Mouse (Mus musculus) thymus, adult 2 months (tissue): ENCODE results near the gene Swi5. TPM values are rescaled to one million over a fixed set of nuclear protein-coding genes. Genes with fewer than 3 reads are reported as not detected.

ENCODE experiments used
- DNase-seq: peaks from one replicate; pipeline ENCODE4 v3.0.0; 2021
- H3K27ac ChIP-seq: fragments of 200-500 bp; 2 replicates; pipeline ENCODE4 v1.5.1; 2012; ENCODE audit warnings: low read length, control low read depth; ENCODE audit not compliant: control insufficient read depth, insufficient read depth
- H3K27me3 ChIP-seq: fragments of 200-500 bp; 2 replicates; pipeline ENCODE4 v1.6.1; 2012; ENCODE audit warnings: mild to moderate bottlenecking, low read length, moderate library complexity, mixed read lengths; ENCODE audit not compliant: control insufficient read depth, insufficient read depth
- H3K36me3 ChIP-seq: fragments of 200-500 bp; 2 replicates; pipeline ENCODE4 v1.6.1; 2012; ENCODE audit warnings: mild to moderate bottlenecking, low read length, moderate library complexity; ENCODE audit not compliant: control insufficient read depth, insufficient read depth
- H3K4me1 ChIP-seq: fragments of 200-500 bp; replicated peaks from 2 replicates; pipeline ENCODE4 v1.6.1; 2012; ENCODE audit warnings: low read length; ENCODE audit not compliant: control insufficient read depth, insufficient read depth
- H3K4me3 ChIP-seq: fragments of 200-500 bp; 2 replicates; pipeline ENCODE4 v1.5.1; 2012; ENCODE audit warnings: mild to moderate bottlenecking, low read length, control low read depth, moderate library complexity; ENCODE audit not compliant: control insufficient read depth, insufficient read depth
- CTCF ChIP-seq: fragments of 200-500 bp; IDR thresholded peaks from 2 replicates; pipeline ENCODE4 v1.5.1; 2012; ENCODE audit warnings: mild to moderate bottlenecking, control low read depth, low read length, moderate library complexity, borderline replicate concordance; ENCODE audit not compliant: control insufficient read depth, poor library complexity, insufficient read depth; ENCODE audit errors: extremely low read depth
- POLR2A ChIP-seq: fragments of 200-500 bp; IDR thresholded peaks from 2 replicates; pipeline ENCODE4 v1.6.1; 2012; ENCODE audit warnings: mild to moderate bottlenecking, low read length, control low read depth, moderate library complexity; ENCODE audit not compliant: control insufficient read depth, poor library complexity, insufficient read depth; ENCODE audit errors: extremely low read depth
- WGBS: fragments of 180-500 bp; shearing (Covaris S2); methylation state at CpG from one replicate; pipeline ENCODE4 v1.1.7; 2018; 5-methylcytosine and 5-hydroxymethylcytosine counted together
- polyA plus RNA-seq: library from polyadenylated mRNA; depleted of rRNA; stranded (reverse); fragments of >200 nt; gene quantifications from 2 replicates; pipeline ENCODE4 v1.2.3, GENCODE M21; 2012

The Swi5 gene
- polyA plus RNA-seq, 1 experiment = 168 TPM

DNA sequence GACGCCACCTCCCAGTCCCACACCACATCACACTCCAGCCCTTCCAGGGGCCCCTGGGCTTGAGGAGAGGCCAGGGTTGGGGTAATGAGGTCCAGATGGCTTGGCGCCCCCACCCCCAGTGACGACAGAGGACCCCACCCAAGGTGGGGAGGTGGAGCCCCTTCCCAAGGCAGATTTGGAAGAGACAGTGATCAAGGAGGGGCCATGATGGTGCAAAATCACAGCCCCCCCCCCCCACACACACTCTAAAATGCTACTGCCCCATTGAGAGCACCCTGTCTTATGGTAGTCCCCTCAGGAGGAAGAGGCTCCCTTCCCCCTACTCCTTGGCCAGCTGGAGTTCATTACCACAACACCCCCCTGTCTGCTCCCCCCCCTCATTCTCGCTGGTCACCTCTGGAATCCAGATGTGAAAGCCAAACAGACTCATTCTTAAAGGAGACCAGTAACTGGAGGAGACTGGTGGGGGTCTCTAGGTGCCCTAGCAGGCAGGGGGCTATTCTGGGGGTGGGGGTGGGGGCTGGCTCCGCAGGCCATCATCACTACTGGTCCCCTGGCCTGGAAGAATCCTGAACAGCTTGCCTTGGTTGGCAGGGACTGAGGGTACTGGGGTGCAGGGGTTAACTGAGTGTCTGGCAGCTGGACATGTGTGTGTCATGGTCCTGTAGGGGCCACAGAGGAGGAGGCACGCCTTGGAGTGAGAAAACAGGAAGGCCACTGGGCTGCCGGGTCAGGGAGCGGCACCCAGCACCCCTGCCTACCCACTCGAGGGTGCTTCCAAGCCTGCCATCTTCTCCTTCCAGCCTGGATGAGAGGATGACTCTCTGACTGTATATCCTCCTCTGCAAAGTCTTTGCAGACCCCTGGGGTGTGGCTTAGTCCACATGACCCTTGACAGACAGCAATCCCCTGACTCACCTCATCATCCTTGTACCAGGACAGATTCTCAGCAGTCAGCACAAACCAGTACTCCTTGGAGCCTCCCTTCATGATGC lies 32.0 kb upstream of the Swi5 start:
- no peaks in the 10 kb centered on the region for H3K4me1 ChIP-seq
- WGBS = 57% methylated on average over 9 of the region's 9 CpGs
- no peak overlapping the region for H3K4me3 ChIP-seq
- H3K27ac ChIP-seq = no peak overlapping the region
- no peak for DNase-seq
- no peaks in the 10 kb centered on the region for H3K36me3 ChIP-seq
- no peak for TF ChIP-seq CTCF
- TF ChIP-seq POLR2A = no peak
- no peaks in the 10 kb centered on the region; the same call in 1 of the 2 replicates for H3K27me3 ChIP-seq

DNA sequence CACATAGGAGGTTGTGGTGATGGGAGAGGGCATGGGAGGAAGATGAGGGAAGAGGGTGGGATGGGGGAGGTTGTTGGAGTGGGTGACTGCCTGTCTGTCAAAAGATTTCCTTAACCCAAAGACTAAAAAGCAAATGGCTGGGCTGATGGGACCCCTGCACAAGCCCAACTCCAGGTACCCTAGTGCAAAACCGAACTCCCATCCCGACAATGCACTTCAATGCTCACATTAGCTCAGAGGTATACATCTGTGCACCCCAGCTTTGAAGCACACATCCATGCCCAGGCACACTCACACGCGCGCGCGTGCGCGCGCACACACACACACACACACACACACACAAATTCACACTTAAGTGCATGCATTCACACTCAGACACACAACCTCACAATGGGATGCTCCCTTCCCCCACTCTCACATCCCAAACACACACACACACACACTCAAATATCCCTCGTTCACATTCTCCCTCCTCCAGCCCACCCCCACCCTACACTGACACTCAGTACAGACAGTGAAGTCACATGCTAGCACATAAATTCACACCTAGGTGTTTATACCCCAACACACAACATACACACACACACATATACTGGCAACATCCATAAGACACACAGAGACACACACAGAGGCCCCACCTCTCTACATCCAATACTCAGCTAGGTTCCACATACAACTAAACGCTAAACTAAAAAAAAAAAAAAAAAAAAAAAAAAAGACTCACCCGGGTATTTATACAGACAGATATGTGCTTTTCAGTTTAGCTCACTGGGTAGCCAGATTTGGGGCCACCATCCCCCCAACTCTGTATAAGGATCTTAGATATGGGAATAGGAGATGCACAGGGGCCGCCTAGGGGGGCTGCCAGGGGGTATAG lies 31.1 kb upstream of the Swi5 start:
- Histone ChIP-seq H3K27ac (no peak overlapping the region), H3K4me1 (no peaks in the 10 kb centered on the region)
- WGBS = 80% methylated on average over 14 of the region's 14 CpGs

DNA sequence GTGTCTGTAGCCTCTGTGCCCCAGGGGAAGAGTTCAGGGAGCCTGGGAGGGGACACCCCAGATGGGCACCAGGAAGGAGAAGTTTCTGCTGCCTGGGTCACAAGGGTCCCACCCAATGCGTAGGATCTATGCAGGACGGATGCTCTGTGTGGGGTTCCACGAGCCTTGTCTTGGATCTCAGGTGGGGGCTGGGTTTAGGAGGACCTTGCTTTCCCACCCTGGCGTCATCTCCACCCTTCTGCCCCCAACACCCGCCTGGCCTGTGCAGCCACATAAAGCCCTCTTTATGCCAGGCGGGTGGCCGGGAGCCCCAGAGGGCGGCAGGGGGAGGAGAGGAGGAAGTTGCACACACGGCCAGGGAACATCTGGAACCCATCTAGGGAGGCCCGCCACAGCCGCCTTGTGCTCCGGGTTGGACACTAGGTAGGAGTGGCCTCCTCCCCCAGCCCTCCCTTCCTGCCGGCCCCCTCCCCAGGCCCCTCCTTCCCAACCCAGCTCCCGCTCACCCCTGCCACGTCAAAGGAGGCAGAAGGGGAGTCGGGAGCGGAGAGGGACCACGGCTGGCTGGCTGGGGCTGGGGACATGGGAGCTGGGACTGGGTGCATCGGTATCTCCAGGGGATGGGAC lies 30.0 kb upstream of the Swi5 start:
- no peak for TF ChIP-seq CTCF
- no peak for TF ChIP-seq POLR2A
- no peak overlapping the region for H3K4me3 ChIP-seq
- no peak overlapping the region for H3K27ac ChIP-seq
- WGBS = 12% methylated on average over 19 of the region's 19 CpGs
- H3K4me1 ChIP-seq = no peaks in the 10 kb centered on the region
- H3K36me3 ChIP-seq = no peaks in the 10 kb centered on the region
- no peak for DNase-seq
- H3K27me3 ChIP-seq = peaks cover 4% of the 10 kb centered on the region; the same call in 1 of the 2 replicates

More for the DNA sequence above, 31.1 kb upstream of the Swi5 start:
- H3K4me3 ChIP-seq = no peak overlapping the region
- H3K36me3 ChIP-seq = no peaks in the 10 kb centered on the region
- no peaks in the 10 kb centered on the region; the same call in 1 of the 2 replicates for H3K27me3 ChIP-seq
- TF ChIP-seq POLR2A (no peak), CTCF (no peak)
- DNase-seq = no peak

DNA sequence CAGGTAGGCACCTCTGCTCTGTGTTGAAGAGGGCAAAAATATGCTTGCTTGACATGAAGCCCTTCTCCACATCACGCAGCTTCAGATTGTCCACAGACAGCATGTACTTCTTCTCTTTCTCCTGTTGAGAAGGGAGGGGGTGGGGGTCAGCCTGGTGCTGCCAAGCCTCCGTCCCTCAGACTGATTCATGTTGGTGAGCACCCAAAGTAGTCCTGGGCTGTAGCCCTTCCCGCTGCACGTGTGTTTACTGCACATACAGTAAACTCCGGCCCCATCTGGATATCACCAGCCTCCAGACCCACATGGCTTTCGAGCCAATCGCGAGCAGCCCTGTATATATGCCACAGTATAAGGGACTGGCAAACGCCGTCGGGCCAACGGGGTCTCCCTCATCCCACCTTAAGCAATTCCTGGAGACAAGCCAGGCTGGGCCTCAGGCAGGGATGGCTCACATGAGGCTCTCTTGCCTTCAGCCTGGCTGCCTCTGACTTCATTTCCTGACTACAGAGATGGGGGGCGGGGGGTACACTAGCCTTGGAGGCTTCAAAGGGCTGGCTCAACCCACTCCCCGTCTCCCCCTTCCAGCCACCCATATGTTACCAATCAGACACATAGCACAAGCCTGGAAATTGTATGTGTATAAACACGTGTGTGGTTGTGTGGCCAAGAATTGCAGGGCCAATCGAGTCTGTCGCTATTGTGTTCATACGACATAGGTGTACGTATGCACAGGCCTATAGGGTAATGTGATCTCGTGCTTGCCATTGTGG lies 29.2 kb upstream of the Swi5 start:
- peaks cover 4% of the 10 kb centered on the region; the same call in 1 of the 2 replicates for H3K4me1 ChIP-seq
- WGBS = 78% methylated on average over 20 of the region's 20 CpGs
- H3K27ac ChIP-seq = no peak overlapping the region
- no peak overlapping the region for H3K4me3 ChIP-seq
- TF ChIP-seq POLR2A = no peak
- no peak for TF ChIP-seq CTCF
- peaks cover 8% of the 10 kb centered on the region; the same call in 1 of the 2 replicates for H3K27me3 ChIP-seq
- DNase-seq = no peak
- no peaks in the 10 kb centered on the region for H3K36me3 ChIP-seq

DNA sequence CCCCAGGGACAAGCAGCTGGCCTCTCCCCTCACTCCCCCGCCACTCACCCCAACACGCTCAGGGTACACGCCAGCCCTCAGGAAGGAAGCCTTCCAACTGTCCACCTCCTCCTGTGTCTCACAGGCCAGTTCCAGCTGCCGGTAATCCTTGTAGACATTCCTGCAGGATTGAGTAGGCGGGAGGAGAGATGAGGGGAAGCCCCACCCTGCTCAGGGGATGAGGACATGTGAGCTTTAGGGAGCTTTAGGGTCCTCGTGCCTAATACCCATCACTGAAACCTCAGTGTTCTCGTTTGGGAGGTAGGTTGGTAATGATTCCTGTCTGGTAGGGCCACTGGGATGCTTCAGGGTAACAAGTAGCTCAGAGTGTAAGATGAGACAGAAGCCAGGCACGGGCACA lies 27.9 kb upstream of the Swi5 start:
- Histone ChIP-seq H3K4me3 (no peak overlapping the region), H3K27ac (no peak overlapping the region), H3K27me3 (peaks cover 14% of the 10 kb centered on the region; the same call in 1 of the 2 replicates), H3K36me3 (no peaks in the 10 kb centered on the region), H3K4me1 (peaks cover 11% of the 10 kb centered on the region)
- TF ChIP-seq CTCF (no peak), POLR2A (no peak)
- no peak for DNase-seq
- 79% methylated on average over 8 of the region's 8 CpGs for WGBS
